Mouse (Mus musculus) kidney, adult 2 months (tissue): Measurements from ENCODE around the gene Map3k13. TPM values are rescaled to one million over a fixed set of nuclear protein-coding genes. Genes with fewer than 3 reads are reported as not detected.

Source experiments
- DNase-seq: peaks from one replicate; pipeline ENCODE4 v3.0.0; 2021
- H3K27ac ChIP-seq: fragments of 200-500 bp; 2 replicates; pipeline ENCODE4 v1.5.1; 2012; ENCODE audit warnings: low read depth, low read length, control low read depth, inconsistent platforms; ENCODE audit not compliant: insufficient read depth
- H3K27me3 ChIP-seq: fragments of 200-500 bp; replicated peaks from 2 replicates; pipeline ENCODE4 v1.6.1; 2012; ENCODE audit warnings: mild to moderate bottlenecking, moderate library complexity, low read length, inconsistent platforms; ENCODE audit not compliant: control insufficient read depth, insufficient read depth
- H3K36me3 ChIP-seq: fragments of 200-500 bp; 2 replicates; pipeline ENCODE4 v1.6.1; 2012; ENCODE audit warnings: mild to moderate bottlenecking, moderate library complexity, low read length, inconsistent platforms; ENCODE audit not compliant: control insufficient read depth, insufficient read depth
- H3K4me1 ChIP-seq: fragments of 200-500 bp; 2 replicates; pipeline ENCODE4 v1.6.1; 2011; ENCODE audit warnings: low read length; ENCODE audit not compliant: control insufficient read depth, insufficient read depth
- H3K4me3 ChIP-seq: fragments of 200-500 bp; 2 replicates; pipeline ENCODE4 v1.5.1; 2011; ENCODE audit warnings: mild to moderate bottlenecking, low read depth, low read length, control low read depth; ENCODE audit not compliant: insufficient read depth
- CTCF ChIP-seq: fragments of 200-500 bp; conservative IDR thresholded peaks from 2 replicates; pipeline ENCODE4 v1.5.1; 2011; ENCODE audit warnings: low read depth, mild to moderate bottlenecking, control low read depth, low read length, moderate library complexity, mixed read lengths; ENCODE audit not compliant: insufficient read depth, insufficient read length
- POLR2A ChIP-seq: fragments of 200-500 bp; IDR thresholded peaks from one replicate; pipeline ENCODE4 v1.6.1; 2011; ENCODE audit warnings: low read depth, low read length, control low read depth
- WGBS: fragments of 180-500 bp; shearing (Covaris S2); methylation state at CpG from one replicate; pipeline ENCODE4 v1.1.7; 2018; 5-methylcytosine and 5-hydroxymethylcytosine counted together
- polyA plus RNA-seq: library from polyadenylated mRNA; depleted of rRNA; stranded (reverse); fragments of >200 nt; gene quantifications from 2 replicates; pipeline ENCODE4 v1.2.3, GENCODE M21; 2012

Gene Map3k13
- polyA plus RNA-seq, 1 experiment = 4.6 TPM

GRCm38 (mm10) chr16:21836311-21837072 is 42.3 kb downstream of the Map3k13 start:
- peak; percentile 43 for TF ChIP-seq CTCF
- TF ChIP-seq POLR2A = no peak
- 27% methylated on average over 7 of the region's 7 CpGs for WGBS
- Histone ChIP-seq H3K27me3 (no peaks in the 10 kb centered on the region), H3K4me3 (no peak overlapping the region), H3K27ac (no peak overlapping the region), H3K4me1 (peaks cover 14% of the 10 kb centered on the region; the same call in 1 of the 2 replicates), H3K36me3 (no peaks in the 10 kb centered on the region)
- DNase-seq = no peak

- no peak for DNase-seq
- Histone ChIP-seq H3K27me3 (no peaks in the 10 kb centered on the region), H3K27ac (no peak overlapping the region), H3K4me1 (peaks cover 14% of the 10 kb centered on the region; the same call in 1 of the 2 replicates), H3K36me3 (no peaks in the 10 kb centered on the region), H3K4me3 (no peak overlapping the region)
- 68% methylated on average over 6 of the region's 6 CpGs for WGBS
- TF ChIP-seq CTCF = no peak
- TF ChIP-seq POLR2A = no peak
Measured at GRCm38 (mm10) chr16:21837694-21838093, 43.5 kb downstream of the Map3k13 start.

DNA sequence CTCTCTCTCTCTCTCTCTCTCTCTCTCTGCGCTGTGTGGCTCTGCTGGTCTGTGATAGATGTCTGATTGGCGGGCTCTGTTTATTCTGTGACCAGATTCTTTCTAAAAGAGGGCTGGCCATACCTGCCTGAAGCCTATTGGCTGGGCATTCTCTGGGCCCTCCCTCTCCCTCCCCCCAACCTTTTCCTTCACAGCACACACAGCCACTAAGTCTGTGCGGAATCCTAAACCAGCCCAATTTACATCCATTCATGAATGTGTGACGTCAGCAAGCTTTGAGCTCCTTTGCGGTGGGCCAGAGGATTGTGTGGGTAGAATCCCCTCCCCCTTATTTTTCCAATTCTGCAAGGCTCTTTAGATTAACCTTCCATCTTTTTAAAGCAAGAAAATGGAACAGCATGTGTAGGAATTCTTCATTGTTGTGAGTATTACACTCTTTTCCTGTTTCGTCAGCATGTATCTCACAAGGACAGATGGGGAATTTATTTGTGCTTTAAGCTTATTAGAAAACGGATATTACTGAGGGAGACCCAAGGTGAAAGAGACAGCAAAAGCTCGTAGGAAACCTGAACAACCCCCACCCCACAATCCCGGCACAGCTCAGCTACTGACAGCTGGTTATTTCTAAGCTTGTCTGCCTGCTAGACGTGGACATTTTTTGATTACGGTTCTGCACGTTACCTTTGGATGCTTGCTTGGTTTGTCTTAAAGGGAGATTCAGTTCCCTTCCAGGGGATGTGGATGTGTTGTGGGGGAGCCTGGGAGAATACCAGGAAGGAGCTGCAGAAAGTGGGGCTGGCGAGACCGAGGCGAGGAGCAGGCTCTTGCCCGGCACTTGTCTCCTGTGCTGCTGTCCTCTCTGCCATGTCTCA is 51.9 kb downstream of the Map3k13 start:
- Histone ChIP-seq H3K27me3 (no peaks in the 10 kb centered on the region), H3K27ac (no peak overlapping the region), H3K36me3 (no peaks in the 10 kb centered on the region), H3K4me1 (no peaks in the 10 kb centered on the region), H3K4me3 (peak overlapping the region; percentile 63)
- TF ChIP-seq POLR2A = no peak
- no peak for TF ChIP-seq CTCF
- WGBS = 13% methylated on average over 16 of the region's 16 CpGs
- DNase-seq = peak; percentile 77

DNA sequence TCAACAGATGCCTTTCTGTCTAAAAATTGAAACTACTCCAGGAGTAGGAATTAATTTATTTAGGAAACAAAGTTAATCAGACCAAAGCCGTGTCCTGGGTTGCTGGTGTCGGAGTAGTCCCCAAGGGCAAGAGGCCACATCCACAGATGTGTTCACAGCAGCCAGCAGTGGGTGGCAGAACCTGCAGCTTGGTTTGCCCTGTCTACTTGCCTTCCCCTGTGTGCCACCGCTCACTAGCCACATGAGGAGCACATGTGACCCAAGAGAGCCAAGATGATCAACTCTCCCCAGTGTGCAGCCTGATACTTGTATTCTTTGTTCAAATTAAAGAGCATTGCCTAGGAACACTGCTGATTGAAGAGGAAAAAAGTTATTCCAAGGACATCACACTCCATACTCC is 54.3 kb downstream of the Map3k13 start:
- H3K27me3 ChIP-seq = no peaks in the 10 kb centered on the region
- H3K36me3 ChIP-seq = no peaks in the 10 kb centered on the region
- H3K27ac ChIP-seq = no peak overlapping the region
- H3K4me3 ChIP-seq = no peak overlapping the region
- H3K4me1 ChIP-seq = no peaks in the 10 kb centered on the region
- no peak for TF ChIP-seq CTCF
- no peak for TF ChIP-seq POLR2A
- WGBS = 65% methylated on average over 3 of the region's 3 CpGs
- DNase-seq = no peak

DNA sequence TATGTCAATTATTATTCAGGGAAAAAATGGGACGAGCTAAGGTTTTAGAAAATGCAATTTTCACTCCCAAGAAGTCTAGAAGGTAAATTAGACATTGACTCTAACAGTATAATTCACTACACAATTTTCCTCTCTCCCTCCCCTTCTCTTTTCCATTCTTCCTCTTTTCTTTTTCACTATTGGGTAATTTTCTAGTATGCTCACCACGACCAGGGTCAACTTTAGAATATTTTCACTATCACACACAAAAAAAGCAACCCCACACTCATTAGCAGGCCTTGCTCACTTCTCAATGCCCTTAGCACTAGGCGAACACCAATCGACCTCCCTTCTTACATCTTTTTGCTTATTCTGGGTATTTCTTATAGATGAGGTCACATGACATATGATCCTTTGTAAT is 54.7 kb downstream of the Map3k13 start:
- no peak for TF ChIP-seq CTCF
- TF ChIP-seq POLR2A = no peak
- DNase-seq = no peak
- no peaks in the 10 kb centered on the region for H3K36me3 ChIP-seq
- no peaks in the 10 kb centered on the region for H3K27me3 ChIP-seq
- no peak overlapping the region for H3K27ac ChIP-seq
- no peak overlapping the region for H3K4me3 ChIP-seq
- WGBS = 79% methylated on average over 4 of the region's 4 CpGs
- H3K4me1 ChIP-seq = no peaks in the 10 kb centered on the region

- 93% methylated on average over 7 of the region's 7 CpGs for WGBS
- no peaks in the 10 kb centered on the region for H3K4me1 ChIP-seq
- no peak overlapping the region for H3K27ac ChIP-seq
- no peak overlapping the region for H3K4me3 ChIP-seq
- DNase-seq = no peak
- no peaks in the 10 kb centered on the region for H3K36me3 ChIP-seq
- no peaks in the 10 kb centered on the region for H3K27me3 ChIP-seq
- TF ChIP-seq POLR2A (no peak), CTCF (no peak)
Measured at GRCm38 (mm10) chr16:21852374-21852773, 58.2 kb downstream of the Map3k13 start.

- TF ChIP-seq CTCF (no peak), POLR2A (no peak)
Measured at GRCm38 (mm10) chr16:21853446-21853941, 59.3 kb downstream of the Map3k13 start.

More at GRCm38 (mm10) chr16:21853446-21853941, 59.3 kb downstream of the Map3k13 start:
- Histone ChIP-seq H3K4me1 (no peaks in the 10 kb centered on the region), H3K27ac (no peak overlapping the region), H3K27me3 (no peaks in the 10 kb centered on the region), H3K36me3 (no peaks in the 10 kb centered on the region), H3K4me3 (no peak overlapping the region)
- DNase-seq = no peak
- WGBS = 73% methylated on average over 7 of the region's 7 CpGs
